Mouse (Mus musculus) hindbrain, embryonic 16.5 days (tissue): Measurements from ENCODE around the gene Pglyrp2. TPM values are rescaled to one million over a fixed set of nuclear protein-coding genes. Genes with fewer than 3 reads are reported as not detected.

Experiments
- ATAC-seq: fragments of 200-750 bp; cut with Nextera tagmentation; 2 replicates; pipeline ENCODE4 v1.8.0; 2017; ENCODE audit warnings: moderate TSS enrichment, moderate library complexity
- H3K27ac ChIP-seq: fragments of 300-500 bp; sonication (generic); 2 replicates; pipeline ENCODE4 v1.5.1; 2014; ENCODE audit warnings: low read depth, mild to moderate bottlenecking, control low read depth, low read length, moderate library complexity
- H3K27me3 ChIP-seq: fragments of 300-500 bp; sonication (generic); replicated peaks from 2 replicates; pipeline ENCODE4 v1.6.1; 2014; ENCODE audit warnings: low read length; ENCODE audit not compliant: control insufficient read depth, insufficient read depth
- H3K36me3 ChIP-seq: fragments of 300-500 bp; sonication (generic); 2 replicates; pipeline ENCODE4 v1.6.1; 2014; ENCODE audit warnings: mild to moderate bottlenecking, low read length, moderate library complexity, mixed read lengths; ENCODE audit not compliant: control insufficient read depth, insufficient read depth
- H3K4me1 ChIP-seq: fragments of 300-500 bp; sonication (generic); 2 replicates; pipeline ENCODE4 v1.6.1; 2014; ENCODE audit warnings: low read depth, low read length; ENCODE audit not compliant: control insufficient read depth, insufficient read depth
- H3K4me2 ChIP-seq: fragments of 300-500 bp; sonication (generic); 2 replicates; pipeline ENCODE4 v1.6.1; 2014; ENCODE audit warnings: mild to moderate bottlenecking, low read length, control low read depth, moderate library complexity
- H3K4me3 ChIP-seq: fragments of 300-500 bp; sonication (generic); 2 replicates; pipeline ENCODE4 v1.5.1; 2014; ENCODE audit warnings: mild to moderate bottlenecking, low read length, control low read depth, moderate library complexity
- H3K9ac ChIP-seq: fragments of 300-500 bp; sonication (generic); 2 replicates; pipeline ENCODE4 v1.6.1; 2014; ENCODE audit warnings: low read depth, mild to moderate bottlenecking, control low read depth, low read length, moderate library complexity
- H3K9me3 ChIP-seq: fragments of 300-500 bp; sonication (generic); 2 replicates; pipeline ENCODE4 v1.6.1; 2014; ENCODE audit warnings: mild to moderate bottlenecking, low read length, moderate library complexity; ENCODE audit not compliant: control insufficient read depth
- WGBS: fragments of 180-500 bp; shearing (Covaris S2); extraction: QIAGEN DNeasy Blood & Tissue Kit; methylation state at CpG from one replicate; pipeline ENCODE4 v1.1.7; 2014; 5-methylcytosine and 5-hydroxymethylcytosine counted together
- polyA plus RNA-seq: library from polyadenylated mRNA; unstranded; fragments of >200 nt; fragmentation: Nextera tagmentation; extraction: Ambion mirVana; gene quantifications from 2 replicates; pipeline ENCODE4 v1.2.1, GENCODE M21; 2015

Gene Pglyrp2
- not detected in 2 replicates for polyA plus RNA-seq

- no peaks in the 10 kb centered on the region for H3K36me3 ChIP-seq
- ATAC-seq, result no peak
- no peak within 1 kb of the TSS for H3K27ac ChIP-seq
- no peak within 1 kb of the TSS for H3K4me2 ChIP-seq
- no peaks in the 10 kb centered on the region for H3K27me3 ChIP-seq
- 94% methylated on average over 2 of the region's 2 CpGs for WGBS
- no peak within 1 kb of the TSS for H3K9ac ChIP-seq
- no peaks in the 10 kb centered on the region for H3K4me1 ChIP-seq
- H3K9me3 ChIP-seq, result no peaks in the 10 kb centered on the region
- H3K4me3 ChIP-seq, result no peak within 1 kb of the TSS
These were observed at the start of gene Pglyrp2 for GRCm38 (mm10) chr17:32424034-32424433. Gene Pglyrp2, minus strand, starts transcription at chr17:32424167.

- ATAC-seq, result no peak
- no peaks in the 10 kb centered on the region for H3K9me3 ChIP-seq
- H3K4me1 ChIP-seq, result no peaks in the 10 kb centered on the region
- no peaks in the 10 kb centered on the region; the same call in 1 of the 2 replicates for H3K27me3 ChIP-seq
- H3K36me3 ChIP-seq, result no peaks in the 10 kb centered on the region
- no peak overlapping the region for H3K4me2 ChIP-seq
- WGBS, result 66% methylated on average over 7 of the region's 7 CpGs
- H3K27ac ChIP-seq, result no peak overlapping the region
- H3K4me3 ChIP-seq, result no peak overlapping the region
- no peak overlapping the region for H3K9ac ChIP-seq
These were observed 48.2 kb upstream of the Pglyrp2 start for GRCm38 (mm10) chr17:32472176-32472575.

GRCm38 (mm10) chr17:32470795-32471194 is 46.8 kb upstream of the Pglyrp2 start:
- H3K36me3 ChIP-seq, result no peaks in the 10 kb centered on the region
- H3K9ac ChIP-seq, result no peak overlapping the region
- H3K4me2 ChIP-seq, result no peak overlapping the region
- H3K27me3 ChIP-seq, result no peaks in the 10 kb centered on the region; the same call in 1 of the 2 replicates
- H3K9me3 ChIP-seq, result no peaks in the 10 kb centered on the region
- ATAC-seq, result no peak
- 77% methylated on average over 4 of the region's 4 CpGs for WGBS
- H3K27ac ChIP-seq, result no peak overlapping the region
- no peak overlapping the region for H3K4me3 ChIP-seq
- no peaks in the 10 kb centered on the region for H3K4me1 ChIP-seq

GRCm38 (mm10) chr17:32468494-32468893 is 44.5 kb upstream of the Pglyrp2 start:
- no peaks in the 10 kb centered on the region for H3K36me3 ChIP-seq
- no peaks in the 10 kb centered on the region for H3K27me3 ChIP-seq
- no peak overlapping the region for H3K4me3 ChIP-seq
- H3K4me2 ChIP-seq, result no peak overlapping the region
- WGBS, result 51% methylated on average over 7 of the region's 7 CpGs
- no peak overlapping the region for H3K27ac ChIP-seq
- no peak for ATAC-seq
- H3K9me3 ChIP-seq, result no peaks in the 10 kb centered on the region
- H3K9ac ChIP-seq, result no peak overlapping the region
- no peaks in the 10 kb centered on the region for H3K4me1 ChIP-seq

- no peak overlapping the region for H3K4me3 ChIP-seq
- peaks cover 2% of the 10 kb centered on the region; the same call in 1 of the 2 replicates for H3K27me3 ChIP-seq
- no peak for ATAC-seq
- H3K4me2 ChIP-seq, result no peak overlapping the region
- no peaks in the 10 kb centered on the region for H3K4me1 ChIP-seq
- no peak overlapping the region for H3K27ac ChIP-seq
- H3K9ac ChIP-seq, result no peak overlapping the region
- no peaks in the 10 kb centered on the region for H3K9me3 ChIP-seq
- no peaks in the 10 kb centered on the region for H3K36me3 ChIP-seq
- WGBS, result 55% methylated on average over 2 of the region's 2 CpGs
These were observed 31.0 kb upstream of the Pglyrp2 start for GRCm38 (mm10) chr17:32454997-32455396.

- Histone ChIP-seq H3K4me3 (no peak overlapping the region), H3K9ac (no peak overlapping the region), H3K4me1 (no peaks in the 10 kb centered on the region), H3K36me3 (no peaks in the 10 kb centered on the region), H3K27ac (no peak overlapping the region), H3K4me2 (no peak overlapping the region), H3K9me3 (no peaks in the 10 kb centered on the region), H3K27me3 (peaks cover 2% of the 10 kb centered on the region; the same call in 1 of the 2 replicates)
- ATAC-seq, result no peak
- 68% methylated on average over 4 of the region's 4 CpGs for WGBS
These were observed 30.2 kb upstream of the Pglyrp2 start for GRCm38 (mm10) chr17:32454188-32454587.

GRCm38 (mm10) chr17:32452482-32452881 is 28.5 kb upstream of the Pglyrp2 start, which contains the start of gene Cyp4f39:
Gene Cyp4f39, plus strand, starts transcription at chr17:32452723.
- WGBS, result 3% methylated on average over 19 of the region's 19 CpGs
- Histone ChIP-seq H3K4me2 (peak within 1 kb of the TSS; percentile 65), H3K36me3 (no peaks in the 10 kb centered on the region), H3K9ac (peak within 1 kb of the TSS; percentile 25; the same call in 1 of the 2 replicates), H3K4me1 (no peaks in the 10 kb centered on the region), H3K27ac (no peak within 1 kb of the TSS), H3K9me3 (no peaks in the 10 kb centered on the region), H3K4me3 (peak within 1 kb of the TSS; percentile 28), H3K27me3 (peaks cover 2% of the 10 kb centered on the region; the same call in 1 of the 2 replicates)
- no peak for ATAC-seq

GRCm38 (mm10) chr17:32450844-32451537 is 27.0 kb upstream of the Pglyrp2 start:
- no peak overlapping the region for H3K27ac ChIP-seq
- no peak overlapping the region for H3K9ac ChIP-seq
- H3K4me2 ChIP-seq, result no peak overlapping the region
- H3K27me3 ChIP-seq, result peaks cover 2% of the 10 kb centered on the region; the same call in 1 of the 2 replicates
- no peak for ATAC-seq
- WGBS, result 56% methylated on average over 2 of the region's 2 CpGs
- no peaks in the 10 kb centered on the region for H3K9me3 ChIP-seq
- no peak overlapping the region for H3K4me3 ChIP-seq
- no peaks in the 10 kb centered on the region for H3K4me1 ChIP-seq
- H3K36me3 ChIP-seq, result no peaks in the 10 kb centered on the region

GRCm38 (mm10) chr17:32449042-32449441 is 25.1 kb upstream of the Pglyrp2 start:
- Histone ChIP-seq H3K4me2 (no peak overlapping the region), H3K4me1 (no peaks in the 10 kb centered on the region), H3K36me3 (no peaks in the 10 kb centered on the region), H3K27me3 (peaks cover 2% of the 10 kb centered on the region; the same call in 1 of the 2 replicates), H3K9ac (no peak overlapping the region), H3K4me3 (no peak overlapping the region), H3K27ac (no peak overlapping the region), H3K9me3 (no peaks in the 10 kb centered on the region)
- WGBS, result 100% methylated on average over 1 of the region's 1 CpGs
- ATAC-seq, result no peak
